Mouse (Mus musculus) thymus, adult 2 months (tissue): ENCODE measurements around the gene Supt3.

ENCODE experiments used
- CTCF ChIP-seq: fragments of 200-500 bp; IDR thresholded peaks from 2 replicates; pipeline ENCODE4 v1.5.1; 2012; ENCODE audit warnings: mild to moderate bottlenecking, control low read depth, low read length, moderate library complexity, borderline replicate concordance; ENCODE audit not compliant: control insufficient read depth, poor library complexity, insufficient read depth; ENCODE audit errors: extremely low read depth
- POLR2A ChIP-seq: fragments of 200-500 bp; IDR thresholded peaks from 2 replicates; pipeline ENCODE4 v1.6.1; 2012; ENCODE audit warnings: mild to moderate bottlenecking, low read length, control low read depth, moderate library complexity; ENCODE audit not compliant: control insufficient read depth, poor library complexity, insufficient read depth; ENCODE audit errors: extremely low read depth

- TF ChIP-seq CTCF (no peak), POLR2A (no peak)
Measured at GRCm38 (mm10) chr17:44967186-44967585, 190.2 kb downstream of the Supt3 start.
